Mouse (Mus musculus) adrenal gland, postnatal 10 days (tissue): ENCODE measurements around the gene Osbpl9. TPM values are rescaled to one million over a fixed set of nuclear protein-coding genes. Genes with fewer than 3 reads are reported as not detected.

Experiments
- DNase-seq: peaks from one replicate; pipeline ENCODE4 v3.0.0; 2021; ENCODE audit warnings: mixed read lengths
- total RNA-seq, 2 experiments: library from RNA; stranded (reverse); gene quantifications; 2 replicates each; pipeline ENCODE4 v1.2.3; 2021

Gene Osbpl9
- total RNA-seq, 2 experiments from 2014 or later: 149 to 153 TPM

DNA sequence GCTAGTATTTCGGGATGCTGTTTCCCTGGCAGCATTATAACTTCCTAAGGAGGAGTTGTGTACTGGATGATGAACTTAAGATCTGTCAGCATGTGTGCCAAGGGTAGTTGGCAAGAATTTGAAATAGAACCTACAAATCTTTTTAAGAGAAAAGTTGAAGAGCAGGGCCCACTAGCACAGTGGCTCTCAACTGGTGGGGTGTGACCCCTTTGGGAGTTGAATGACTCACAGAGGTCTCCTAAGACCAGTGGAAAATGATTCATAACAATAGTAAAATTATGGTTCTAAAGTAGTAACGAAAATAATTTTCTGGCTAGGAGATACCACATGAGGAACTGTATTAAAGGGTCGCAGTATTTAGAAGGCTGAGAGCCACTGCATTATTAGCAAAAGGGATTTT lies 67.1 kb downstream of the Osbpl9 start:
- no peak for DNase-seq

DNA sequence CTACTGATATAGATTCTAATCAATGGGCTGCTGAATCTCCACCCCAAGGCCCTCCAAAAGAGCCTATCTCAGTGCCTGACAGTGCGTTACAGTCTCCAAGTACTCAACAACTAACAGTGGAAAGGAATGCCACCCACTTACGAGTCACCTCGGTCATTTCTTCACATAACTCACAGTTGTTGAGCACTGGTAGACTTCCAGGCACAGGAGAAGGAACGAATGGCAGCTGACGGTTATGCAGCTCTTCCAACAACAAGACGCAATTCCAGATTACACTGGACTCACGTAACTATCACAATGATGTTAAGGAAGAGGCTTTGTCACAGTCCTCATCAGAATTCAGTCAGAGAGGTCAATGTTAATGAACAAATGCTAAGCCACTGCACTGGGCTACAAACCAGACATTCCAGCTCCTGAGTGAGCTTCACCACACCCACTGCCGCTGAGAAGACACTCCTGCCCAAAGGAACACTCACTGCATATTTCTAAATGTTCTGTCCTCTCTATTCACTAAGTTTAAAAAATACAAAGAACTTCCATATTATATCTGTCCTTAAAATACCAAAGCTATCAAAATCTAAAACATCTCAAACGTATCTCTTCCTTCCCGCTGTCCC lies 70.7 kb downstream of the Osbpl9 start:
- no peak for DNase-seq

DNA sequence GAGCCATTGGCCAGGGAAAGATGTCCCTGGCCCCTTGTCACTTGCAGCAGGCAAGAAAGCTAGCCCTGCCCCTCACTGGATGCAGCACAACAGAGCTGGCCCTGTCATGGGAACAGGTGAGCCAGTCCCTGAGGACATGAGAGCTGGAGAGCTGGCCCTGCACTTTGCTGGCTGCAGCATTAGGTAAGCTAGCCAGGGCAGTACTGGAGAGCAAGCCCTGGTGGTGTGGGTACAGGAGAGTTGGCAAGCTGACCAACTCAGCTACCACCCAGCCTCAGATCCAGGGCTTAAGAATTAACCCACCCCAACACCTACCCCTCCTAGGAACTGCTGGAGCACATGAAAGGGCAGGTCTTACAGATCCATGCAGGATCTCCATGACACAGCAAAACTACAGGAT lies 73.1 kb downstream of the Osbpl9 start:
- no peak for DNase-seq

GRCm38 (mm10) chr4:109128017-109128416 lies 74.1 kb downstream of the Osbpl9 start:
- no peak for DNase-seq

- peak; percentile 48 for DNase-seq
Observed at GRCm38 (mm10) chr4:109126834-109127564, 75.1 kb downstream of the Osbpl9 start.

DNA sequence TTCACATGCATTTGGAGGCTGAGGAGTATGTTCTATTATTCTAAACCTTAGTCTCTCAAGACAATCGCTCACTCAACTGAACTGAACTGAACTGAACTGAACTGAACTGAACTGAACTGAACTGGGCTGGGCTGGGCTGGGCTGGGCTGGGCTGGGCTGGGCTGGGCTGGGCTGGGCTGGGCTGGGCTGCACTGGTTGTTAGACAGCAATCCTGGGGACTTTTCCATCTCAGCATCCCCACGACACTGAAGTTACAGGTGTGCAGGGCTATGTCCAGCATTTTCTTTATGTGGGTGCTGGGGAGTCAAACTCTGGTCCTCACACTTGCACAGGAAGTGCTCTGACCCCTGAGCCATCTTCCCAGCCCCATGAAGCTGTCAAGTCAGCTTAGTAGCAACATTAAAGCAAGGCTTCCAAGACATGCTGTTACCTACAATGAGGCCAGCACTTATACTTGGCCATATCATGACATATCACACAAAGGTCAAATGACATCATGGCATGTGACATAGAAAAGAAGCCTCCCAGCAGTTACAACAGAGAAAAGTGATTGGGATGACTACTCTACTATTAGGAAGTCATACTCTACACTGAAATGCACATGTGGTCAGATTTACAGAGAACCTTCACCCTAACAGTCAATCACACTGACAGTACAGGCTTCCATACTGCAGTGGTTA lies 76.2 kb downstream of the Osbpl9 start:
- no peak for DNase-seq

GRCm38 (mm10) chr4:109122830-109123555 lies 79.1 kb downstream of the Osbpl9 start:
- DNase-seq: no peak

DNA sequence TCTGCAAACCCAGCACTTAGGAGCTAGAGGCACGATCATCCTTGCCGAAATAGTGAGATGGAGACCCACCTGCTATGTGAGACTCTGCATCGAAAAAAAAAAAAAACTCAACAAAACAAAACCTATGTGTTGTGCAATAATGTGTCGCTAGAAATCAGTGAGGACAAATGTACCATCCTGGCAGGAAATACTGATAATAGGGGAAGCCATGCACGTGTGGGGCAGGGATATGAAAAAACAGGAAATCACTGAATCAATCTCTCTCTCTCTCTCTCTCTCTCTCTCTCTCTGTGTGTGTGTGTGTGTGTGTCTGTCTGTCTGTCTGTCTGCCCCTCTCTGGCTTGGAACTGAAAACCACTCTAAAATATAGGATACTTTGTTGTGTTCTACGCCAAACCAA lies 81.3 kb downstream of the Osbpl9 start:
- DNase-seq: no peak

DNA sequence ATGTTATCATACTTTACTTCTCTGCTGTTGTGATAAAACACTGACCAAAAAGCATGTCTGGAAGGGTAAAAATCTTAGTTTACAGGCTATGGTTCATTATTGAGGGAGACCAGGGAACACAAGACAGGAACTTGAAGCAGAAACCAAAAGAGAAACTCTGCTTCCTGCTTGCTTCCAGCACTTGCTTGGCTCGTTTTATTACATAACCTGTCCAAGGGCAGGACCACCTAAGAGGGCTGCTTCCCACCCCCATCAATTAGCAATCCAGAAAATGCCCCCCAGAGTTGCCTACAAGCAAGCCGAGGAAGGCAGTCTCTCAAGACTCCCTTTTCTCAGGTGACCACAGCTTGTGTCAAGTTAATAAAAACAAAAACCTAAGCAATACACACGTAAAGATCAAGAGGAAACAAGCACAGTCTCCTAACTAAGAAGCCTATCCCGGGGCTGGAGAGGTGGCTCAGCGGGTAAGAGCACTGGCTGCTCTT lies 82.4 kb downstream of the Osbpl9 start:
- no peak for DNase-seq

DNA sequence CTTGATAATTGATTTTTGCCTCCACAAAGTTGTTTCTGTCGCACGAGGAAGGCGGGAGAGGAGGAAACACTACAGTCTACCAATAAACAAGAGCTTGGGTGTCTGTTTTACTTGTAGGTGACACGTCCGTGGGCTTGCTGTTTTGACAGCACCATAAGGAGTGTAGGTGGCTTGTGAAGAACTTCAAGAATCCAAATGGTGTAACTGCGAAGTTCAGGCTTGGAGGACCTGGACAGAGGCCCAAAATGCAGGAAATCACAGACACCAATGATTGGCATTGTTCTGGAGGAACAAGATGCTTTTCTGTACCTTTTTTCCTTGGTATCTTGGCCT lies 83.8 kb downstream of the Osbpl9 start:
- DNase-seq: no peak

DNA sequence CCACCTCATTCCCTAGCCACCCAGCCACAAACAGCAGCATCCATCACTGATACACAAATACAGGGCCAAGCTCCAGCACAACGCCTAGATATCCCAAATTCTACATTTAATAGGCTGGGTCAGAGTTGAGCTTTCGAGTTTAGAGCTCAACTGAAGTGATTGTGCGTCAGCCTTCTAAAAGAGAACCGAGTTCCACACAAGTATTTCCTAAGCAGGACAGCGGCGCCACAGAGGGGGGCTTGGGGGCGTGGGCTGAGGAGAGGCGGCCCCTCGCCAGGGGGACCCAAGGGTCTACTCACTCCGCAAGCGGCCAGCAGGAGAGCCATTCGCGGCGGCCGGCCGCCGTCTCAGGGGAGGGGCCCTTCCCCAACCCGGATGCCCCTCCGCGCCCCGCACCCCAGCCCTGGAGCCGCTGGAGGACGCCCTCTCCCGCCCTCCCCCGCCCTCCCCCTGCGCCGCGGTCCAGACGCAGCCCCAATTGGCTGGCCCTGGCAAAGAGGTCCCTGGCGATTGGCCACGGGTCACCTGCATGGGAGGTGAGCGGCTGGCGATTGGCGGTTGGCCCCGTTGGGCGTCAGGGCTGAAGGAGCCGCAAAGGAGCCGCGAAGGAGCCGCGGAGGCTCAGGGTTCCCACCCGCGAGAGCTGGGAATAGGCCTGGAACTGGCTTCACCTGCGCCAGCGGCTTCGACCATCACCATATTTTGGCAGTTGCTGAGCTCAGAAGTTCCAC lies 84.3 kb downstream of the Osbpl9 start:
- DNase-seq: peak; percentile 97

DNA sequence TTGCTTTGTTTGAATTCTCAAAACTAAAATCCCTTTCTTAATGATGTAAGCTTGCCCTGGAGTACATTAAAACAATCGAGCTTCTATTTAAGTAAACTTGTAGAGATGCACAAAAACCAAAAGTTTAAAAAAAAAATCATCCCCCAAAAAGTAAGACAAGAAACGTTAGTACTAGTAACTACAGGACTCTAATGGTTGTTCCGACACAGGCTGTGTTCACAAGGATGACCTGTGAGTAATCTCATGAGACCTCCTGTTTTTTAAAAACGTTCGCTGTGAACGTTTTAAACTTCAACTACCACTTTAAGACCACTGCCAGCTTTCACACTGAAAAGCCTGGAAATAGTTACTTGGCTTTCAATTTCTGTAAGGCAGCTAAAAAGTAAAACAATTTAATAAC lies 85.1 kb downstream of the Osbpl9 start:
- DNase-seq: no peak

GRCm38 (mm10) chr4:109116494-109116893 lies 85.6 kb downstream of the Osbpl9 start:
- DNase-seq: peak; percentile 76

DNA sequence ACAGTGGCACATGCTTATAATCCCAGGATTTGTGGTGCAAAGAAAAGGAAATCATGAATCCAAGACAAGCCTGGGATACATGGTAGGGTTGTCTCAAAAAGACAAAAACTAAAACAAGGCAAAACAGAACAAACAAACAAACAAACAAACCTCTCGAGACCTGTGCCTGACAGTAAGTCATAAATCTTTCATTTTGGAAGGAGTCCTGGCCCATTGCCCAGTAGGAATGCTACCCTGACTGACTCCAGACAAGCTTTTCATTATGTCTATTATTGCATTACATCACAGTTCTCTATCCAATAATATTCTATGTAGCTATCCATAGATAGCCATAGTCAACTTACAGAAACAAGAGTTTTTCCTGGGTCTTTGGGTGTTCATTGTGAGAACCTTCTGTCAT lies 86.3 kb downstream of the Osbpl9 start:
- peak; percentile 51 for DNase-seq

DNA sequence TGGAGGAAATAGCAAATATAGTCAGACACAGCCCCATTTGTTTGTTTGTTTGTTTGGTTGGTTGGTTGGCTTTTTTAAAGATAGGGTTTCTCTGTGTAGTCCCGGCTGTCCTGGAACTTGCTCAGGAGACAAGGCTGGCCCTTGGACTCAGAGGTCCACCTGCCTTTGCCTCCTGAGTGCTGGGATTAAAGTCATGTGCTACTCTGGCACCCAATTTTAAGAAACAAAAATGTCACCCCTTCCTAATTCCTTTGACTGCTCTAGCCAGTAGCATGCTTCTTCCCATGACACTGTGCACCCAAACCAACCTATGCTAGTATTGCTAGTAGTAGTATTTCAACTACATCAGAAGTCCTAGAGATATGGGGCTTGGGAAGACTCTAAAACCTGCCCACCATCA lies 87.8 kb downstream of the Osbpl9 start:
- DNase-seq: no peak

DNA sequence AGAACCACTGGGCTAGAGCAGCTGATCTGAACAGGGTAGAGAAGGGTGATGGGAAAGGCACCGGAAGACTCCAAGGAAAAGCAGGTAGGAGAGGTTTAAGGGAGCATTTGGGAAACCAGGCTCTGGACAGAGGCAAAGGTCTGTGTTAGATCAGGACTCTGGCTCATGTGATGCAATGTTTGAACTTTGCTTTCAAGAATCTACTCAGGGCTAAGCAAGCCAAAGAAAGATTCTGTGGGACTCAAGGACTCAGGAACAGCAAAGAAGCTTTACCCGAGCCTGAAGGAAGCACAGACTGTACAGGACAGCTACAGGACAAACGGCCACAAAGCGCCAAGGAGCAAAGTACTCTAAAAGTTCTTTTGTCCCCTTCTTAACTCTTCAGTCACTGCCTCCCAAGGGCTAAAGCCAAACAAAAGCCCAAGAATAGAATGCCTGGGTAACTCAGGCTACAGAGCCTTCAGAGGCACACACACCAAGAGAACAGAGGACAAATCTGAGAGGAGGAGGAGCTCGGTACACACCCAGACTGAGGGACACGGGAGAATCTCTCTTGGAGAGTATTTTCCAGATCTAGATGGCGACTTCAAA lies 89.1 kb downstream of the Osbpl9 start:
- peak; percentile 38 for DNase-seq

- no peak for DNase-seq
Observed at GRCm38 (mm10) chr4:109110978-109111377, 91.1 kb downstream of the Osbpl9 start.

- DNase-seq: no peak
Observed at GRCm38 (mm10) chr4:109109686-109110085, 92.4 kb downstream of the Osbpl9 start.

- no peak for DNase-seq
Observed at GRCm38 (mm10) chr4:109109012-109109411, 93.1 kb downstream of the Osbpl9 start.

DNA sequence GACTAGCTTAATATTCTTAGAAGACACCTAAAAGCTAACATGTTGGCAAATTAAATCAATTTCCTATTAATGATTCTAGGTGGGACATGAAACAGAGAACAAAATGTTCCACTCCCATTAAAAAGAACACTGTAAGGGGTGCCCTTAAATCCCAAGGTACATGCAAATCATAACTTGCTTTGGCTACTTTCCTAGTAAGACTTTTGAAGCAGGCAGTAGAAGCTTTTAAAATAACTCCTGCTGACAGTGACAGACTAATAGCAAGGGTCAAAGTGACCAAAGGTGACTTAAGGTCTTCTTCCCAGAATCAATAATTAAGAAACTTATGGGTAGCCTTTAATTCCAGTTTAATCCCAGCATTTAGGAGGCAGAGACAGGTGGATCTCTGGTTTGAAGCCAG lies 95.5 kb downstream of the Osbpl9 start:
- DNase-seq: no peak

- DNase-seq: peak; percentile 56
Observed at GRCm38 (mm10) chr4:109106034-109106433, 96.0 kb downstream of the Osbpl9 start.

- DNase-seq: no peak
Observed at GRCm38 (mm10) chr4:109105254-109105653, 96.8 kb downstream of the Osbpl9 start.
